ENCODE assay signal across 21 mouse cellular contexts in genomic region chr17:79078248-79078647, GRCm38 (mm10). TPM values are rescaled to one million over a fixed set of nuclear protein-coding genes. Genes with fewer than 3 reads are reported as not detected.
DNase-seq lines count a peak whose midpoint lies in the region; ATAC-seq and TF ChIP-seq lines count a peak whose summit lies in the region.
"Had no signal": no experiment of that assay in that cellular context is flagged by ENCODE, and none has a peak within 500 bp of the region (broad histone marks: within the 10 kb centered on the region; RNA-seq: fewer than 3 reads in every experiment).

No protein-coding gene starts in this region.

- TF ChIP-seq EP300 in stomach, postnatal 0 days (optimal IDR thresholded peaks at IDR 0.05) = no peak

- H3K79me2 ChIP-seq in myocyte (ENCODE audit: control insufficient read depth, insufficient read depth) = no peaks in the 10 kb centered on the region

- no peak overlapping the region for H3K9ac ChIP-seq in lung, embryonic 16.5 days (ENCODE audit: low read length)
- H3K9ac ChIP-seq in stomach, postnatal 0 days (ENCODE audit: low read length) = no peak overlapping the region
- H3K9ac ChIP-seq: embryonic facial prominence, embryonic 12.5 days; forebrain, embryonic 12.5 days; heart, embryonic 15.5 days; hindbrain, embryonic 15.5 days had no signal

- H3K27me3 ChIP-seq in lung, embryonic 16.5 days (ENCODE audit: control insufficient read depth, insufficient read depth, low read depth, low read length) = no peaks in the 10 kb centered on the region
- H3K27me3 ChIP-seq in myocyte (ENCODE audit: control insufficient read depth, insufficient read depth, insufficient read length) = no peaks in the 10 kb centered on the region
- no peaks in the 10 kb centered on the region for H3K27me3 ChIP-seq in stomach, postnatal 0 days (ENCODE audit: control insufficient read depth, insufficient read depth, low read length)
- no peaks in the 10 kb centered on the region for H3K27me3 ChIP-seq in embryonic facial prominence, embryonic 10.5 days (replicated peaks; ENCODE audit: low read depth, poor library complexity, severe bottlenecking)
- H3K27me3 ChIP-seq: embryonic facial prominence, embryonic 12.5 days; forebrain, embryonic 12.5 days; heart, embryonic 15.5 days; hindbrain, embryonic 15.5 days had no signal

- no peak for DNase-seq in lung, postnatal 14 days
- DNase-seq in NIH3T3 (ENCODE audit: low read depth) = peak; percentile 17
- no peak for DNase-seq in stomach, postnatal 0 days (ENCODE audit: low spot score)
- DNase-seq in embryonic facial prominence, embryonic 10.5 days (ENCODE audit: low spot score) = no peak
- DNase-seq in cerebellum, postnatal 25 days = no peak
- DNase-seq: adrenal gland, adult 2 months; adrenal gland, postnatal 25 days; cerebellum, adult 18-20 months; cerebellum, adult 9-11 months; embryo, embryonic 11 days; gastrocnemius, postnatal 10 days; heart, adult 2 months had no signal

- H3K4me1 ChIP-seq in lung, embryonic 16.5 days (replicated peaks; ENCODE audit: control insufficient read depth, insufficient read depth, low read length) = 0 out of 2 replicates have a peak, but pooled peaks cover 5% of the 10 kb centered on the region
- 0 out of 2 replicates have a peak, but pooled peaks cover 3% of the 10 kb centered on the region for H3K4me1 ChIP-seq in stomach, postnatal 0 days (replicated peaks; ENCODE audit: control insufficient read depth, insufficient read depth)
- H3K4me1 ChIP-seq in embryonic facial prominence, embryonic 10.5 days = no peaks in the 10 kb centered on the region
- H3K4me1 ChIP-seq: embryonic facial prominence, embryonic 12.5 days; forebrain, embryonic 12.5 days; heart, embryonic 15.5 days; hindbrain, embryonic 15.5 days had no signal

- TF ChIP-seq CTCF in stomach, postnatal 0 days (IDR thresholded peaks at IDR 0.05; ENCODE audit: low read depth) = no peak

- no peaks in the 10 kb centered on the region for H3K9me3 ChIP-seq in lung, embryonic 16.5 days (ENCODE audit: control insufficient read depth, low read length)
- H3K9me3 ChIP-seq in stomach, postnatal 0 days (ENCODE audit: control insufficient read depth, low read length) = no peaks in the 10 kb centered on the region
- no peaks in the 10 kb centered on the region for H3K9me3 ChIP-seq in embryonic facial prominence, embryonic 10.5 days
- H3K9me3 ChIP-seq: embryonic facial prominence, embryonic 12.5 days; forebrain, embryonic 12.5 days; heart, embryonic 15.5 days; hindbrain, embryonic 15.5 days had no signal

- 77% methylated on average over 8 of the region's 8 CpGs for WGBS in lung, embryonic 16.5 days
- 72% methylated on average over 8 of the region's 8 CpGs for WGBS in stomach, postnatal 0 days
- 89% methylated on average over 8 of the region's 8 CpGs for WGBS in embryonic facial prominence, embryonic 10.5 days

- no peak overlapping the region for H3ac ChIP-seq in myocyte (ENCODE audit: control insufficient read depth, insufficient read length)

- ATAC-seq in lung, embryonic 16.5 days (ENCODE audit: low read depth) = peak; percentile 12; the same call in 1 of the 2 replicates
- no peak for ATAC-seq in stomach, postnatal 0 days (ENCODE audit: low FRiP score, low TSS enrichment)
- ATAC-seq: forebrain, embryonic 16.5 days; inflammation-experienced regulatory T-cells, adult 6 months had no signal

- H3K36me3 ChIP-seq in lung, embryonic 16.5 days (ENCODE audit: control insufficient read depth, insufficient read depth, low read length) = no peaks in the 10 kb centered on the region
- no peaks in the 10 kb centered on the region for H3K36me3 ChIP-seq in myocyte (ENCODE audit: control insufficient read depth, insufficient read depth)
- H3K36me3 ChIP-seq in stomach, postnatal 0 days (ENCODE audit: control insufficient read depth, insufficient read depth, low read length) = no peaks in the 10 kb centered on the region
- no peaks in the 10 kb centered on the region for H3K36me3 ChIP-seq in embryonic facial prominence, embryonic 10.5 days (replicated peaks)
- H3K36me3 ChIP-seq: embryonic facial prominence, embryonic 12.5 days; forebrain, embryonic 12.5 days; heart, embryonic 15.5 days had no signal

- H3K4me2 ChIP-seq in lung, embryonic 16.5 days (ENCODE audit: low read depth, low read length) = no peak overlapping the region
- no peak overlapping the region for H3K4me2 ChIP-seq in myocyte (ENCODE audit: low read depth)
- no peak overlapping the region for H3K4me2 ChIP-seq in stomach, postnatal 0 days (replicated peaks; ENCODE audit: low read depth)
- H3K4me2 ChIP-seq: embryonic facial prominence, embryonic 12.5 days; forebrain, embryonic 12.5 days; heart, embryonic 11.5 days; heart, embryonic 15.5 days; hindbrain, embryonic 15.5 days had no signal

- TF ChIP-seq POLR2A in myocyte (IDR thresholded peaks at IDR 0.05; ENCODE audit: insufficient read length, low read depth) = no peak

- H3K27ac ChIP-seq in lung, embryonic 16.5 days (ENCODE audit: low read length) = no peak overlapping the region
- H3K27ac ChIP-seq in stomach, postnatal 0 days (replicated peaks) = peak overlapping the region; percentile 56; the same call in 1 of the 2 replicates
- H3K27ac ChIP-seq in embryonic facial prominence, embryonic 10.5 days (replicated peaks) = no peak overlapping the region
- H3K27ac ChIP-seq: embryonic facial prominence, embryonic 12.5 days; forebrain, embryonic 12.5 days; heart, adult 2 months; heart, embryonic 15.5 days; hindbrain, embryonic 15.5 days had no signal

- H3K4me3 ChIP-seq in lung, embryonic 16.5 days (ENCODE audit: low read length) = no peak overlapping the region
- H3K4me3 ChIP-seq in myocyte = no peak overlapping the region
- no peak overlapping the region for H3K4me3 ChIP-seq in stomach, postnatal 0 days (ENCODE audit: low read depth, low read length)
- no peak overlapping the region for H3K4me3 ChIP-seq in embryonic facial prominence, embryonic 10.5 days
- H3K4me3 ChIP-seq: embryonic facial prominence, embryonic 12.5 days; forebrain, embryonic 12.5 days; heart, adult 2 months; heart, embryonic 15.5 days; hindbrain, embryonic 15.5 days had no signal

TF ChIP-seq in myocyte, 11 proteins besides CTCF, POLR2A, EP300 and RAD21:
- no peak for TF ChIP-seq SRF (IDR thresholded peaks at IDR 0.05; ENCODE audit: control insufficient read depth, insufficient read length, low read depth)
- peak; percentile 10 for TF ChIP-seq USF1 (IDR thresholded peaks at IDR 0.05; ENCODE audit: low read depth)
- no peak for TF ChIP-seq TCF3 (IDR thresholded peaks at IDR 0.05; ENCODE audit: insufficient read length, low read depth)

RNA-seq across cellular contexts. Expression of gene Qpct, which starts 26.5 kb away (rescaled TPM):
- polyA plus RNA-seq in lung, embryonic 16.5 days (2015; fragmentation: Nextera tagmentation; extraction: Ambion mirVana) = 25.9 and 26.3 TPM in 2 replicates
- polyA plus RNA-seq in myocyte (2012; fragmentation: generic; extraction: Trizol) = 1.1 TPM
- polyA plus RNA-seq in stomach, postnatal 0 days (2015; fragmentation: Nextera tagmentation; extraction: Ambion mirVana) = 23.6 and 23.7 TPM in 2 replicates
- polyA plus RNA-seq in embryonic facial prominence, embryonic 10.5 days (2016; fragmentation: Nextera tagmentation; extraction: Ambion mirVana) = 2.9 and 3.6 TPM in 2 replicates

RNA-seq across cellular contexts. Expression of gene Prkd3, which starts 57.6 kb away (rescaled TPM):
- 42.5 and 43.6 TPM in 2 replicates for polyA plus RNA-seq in lung, embryonic 16.5 days (2015; fragmentation: Nextera tagmentation; extraction: Ambion mirVana)
- polyA plus RNA-seq in myocyte (2012; fragmentation: generic; extraction: Trizol) = 11.4 TPM
- 10.8 and 11.4 TPM in 2 replicates for polyA plus RNA-seq in stomach, postnatal 0 days (2015; fragmentation: Nextera tagmentation; extraction: Ambion mirVana)
- polyA plus RNA-seq in embryonic facial prominence, embryonic 10.5 days (2016; fragmentation: Nextera tagmentation; extraction: Ambion mirVana) = 52.4 and 54.3 TPM in 2 replicates
